Mouse (Mus musculus) G1E (cell line): ENCODE measurements around the gene Shd.

Source experiments
- CTCF ChIP-seq: IDR thresholded peaks from 2 replicates; pipeline ENCODE4 v1.5.1; 2012; ENCODE audit warnings: low read depth, low read length, inconsistent platforms, mixed read lengths
- GATA1 ChIP-seq: IDR thresholded peaks from 2 replicates; pipeline ENCODE4 v1.6.1; 2012; ENCODE audit warnings: borderline replicate concordance, low read length, inconsistent platforms, mixed read lengths
- GATA2 ChIP-seq: IDR thresholded peaks from 2 replicates; pipeline ENCODE4 v1.6.1; 2012; ENCODE audit warnings: low read depth, low read length, inconsistent platforms, borderline replicate concordance
- POLR2AphosphoS5 ChIP-seq: IDR thresholded peaks from 2 replicates; pipeline ENCODE4 v1.6.1; 2012; ENCODE audit warnings: low read depth, low read length, inconsistent platforms; ENCODE audit not compliant: insufficient replicate concordance
- TAL1 ChIP-seq: conservative IDR thresholded peaks from 2 replicates; pipeline ENCODE4 v1.6.1; 2012; ENCODE audit warnings: low read depth, low read length, inconsistent platforms, mixed read lengths

GRCm38 (mm10) chr17:55959946-55960740, 10.1 kb upstream of the Shd start:
- TF ChIP-seq POLR2AphosphoS5 = no peak
- no peak for TF ChIP-seq GATA1
- TF ChIP-seq CTCF = no peak
- no peak for TF ChIP-seq TAL1
- no peak for TF ChIP-seq GATA2
